Mouse (Mus musculus) heart, postnatal 14 days (tissue): ENCODE results near the gene Ryk. TPM values are rescaled to one million over a fixed set of nuclear protein-coding genes. Genes with fewer than 3 reads are reported as not detected.
A peak's percentile ranks its signal among the peaks of the same experiment; 100 is the strongest.
"Not testable (repeated sequence)": the region's sequence is repeated elsewhere in the genome, so short reads cannot be mapped to it uniquely, and the experiment has no call there.

Source experiments
- DNase-seq, 2 experiments: peaks; one replicate each; pipeline ENCODE4 v3.0.0; 2021 to 2022
- intact Hi-C: fragments of 180-260 bp; cut with DNase I; formaldehyde crosslinking; loops from one replicate; pipeline ENCODE4 v1.15.1; 2025
- total RNA-seq, 2 experiments: library from RNA; stranded (reverse); gene quantifications; 2 replicates each; pipeline ENCODE4 v1.2.3; 2021

The Ryk gene
- total RNA-seq, 2 experiments from 2014 or later = 40.2 to 42.6 TPM

DNA sequence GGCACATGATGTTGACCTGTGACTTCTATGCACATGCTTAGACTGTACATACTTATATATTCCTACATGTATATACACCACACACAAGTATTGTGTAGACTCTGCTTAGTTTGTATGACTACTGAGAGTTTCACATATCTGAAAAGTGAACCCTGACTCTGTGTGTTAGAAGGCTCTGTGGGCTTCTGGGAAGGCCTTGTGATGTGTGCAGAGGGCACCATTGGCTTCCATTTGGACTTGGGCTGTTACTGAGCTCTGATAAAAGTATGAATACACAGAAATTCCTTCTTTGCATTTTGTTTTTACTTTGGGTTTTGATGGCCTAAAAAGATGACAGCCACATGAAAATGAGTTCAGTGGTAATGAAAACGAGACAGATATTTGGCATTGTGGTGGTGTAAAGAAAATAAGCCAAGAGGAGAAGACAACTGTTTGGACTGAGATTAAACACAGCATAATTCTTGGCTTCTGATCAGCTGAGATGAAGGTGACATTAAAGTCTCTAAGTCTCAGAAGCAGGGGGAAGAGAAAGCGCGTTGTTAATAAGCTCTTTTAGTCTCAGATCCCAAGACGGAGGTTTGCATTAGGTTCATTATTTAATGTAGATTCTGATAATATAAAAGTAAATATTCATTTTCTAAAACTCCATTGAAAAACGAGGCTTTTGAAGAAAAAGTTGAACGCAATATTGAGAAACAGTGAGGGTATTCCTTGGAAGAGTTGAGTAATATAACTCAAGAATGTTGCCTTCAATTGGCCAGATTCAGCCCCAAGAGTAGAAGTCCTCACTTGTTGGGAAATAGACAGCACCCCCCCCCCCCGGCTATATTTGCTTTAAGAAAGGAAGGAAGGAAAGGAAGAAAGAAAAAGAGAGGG is 58.0 kb downstream of the Ryk start:
- intact Hi-C loops = no loop called here
- DNase-seq = no peak

- DNase-seq = no peak
- intact Hi-C loops = no loop called here
These were observed 58.7 kb downstream of the Ryk start for GRCm38 (mm10) chr9:102893356-102893870.

GRCm38 (mm10) chr9:102899916-102900315 is 65.2 kb downstream of the Ryk start:
- no peak for DNase-seq
- intact Hi-C loops = no loop called here

DNA sequence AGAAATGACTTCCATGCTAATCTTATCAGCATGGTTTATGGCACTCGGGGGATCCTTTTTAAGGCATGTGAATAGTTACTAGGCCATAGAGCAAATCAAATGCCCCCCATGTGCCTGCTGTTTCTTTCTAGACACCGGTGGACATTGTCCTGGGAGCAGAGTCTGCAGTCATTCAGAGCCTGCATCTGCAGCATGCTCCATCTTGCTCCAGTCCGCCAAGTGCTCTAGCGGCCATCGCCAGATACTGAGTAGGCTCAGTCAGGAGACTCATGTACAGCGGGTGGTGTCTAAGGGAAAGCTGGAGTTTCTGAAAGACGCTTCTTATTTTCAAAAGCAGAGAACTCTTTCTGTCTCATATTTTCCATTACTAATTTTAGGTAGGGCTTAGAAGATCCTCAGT is 67.6 kb downstream of the Ryk start:
- no peak for DNase-seq
- intact Hi-C loops = no loop called here

- no peak for DNase-seq
- intact Hi-C loops = no loop called here
These were observed 70.2 kb downstream of the Ryk start for GRCm38 (mm10) chr9:102904952-102905351.

DNA sequence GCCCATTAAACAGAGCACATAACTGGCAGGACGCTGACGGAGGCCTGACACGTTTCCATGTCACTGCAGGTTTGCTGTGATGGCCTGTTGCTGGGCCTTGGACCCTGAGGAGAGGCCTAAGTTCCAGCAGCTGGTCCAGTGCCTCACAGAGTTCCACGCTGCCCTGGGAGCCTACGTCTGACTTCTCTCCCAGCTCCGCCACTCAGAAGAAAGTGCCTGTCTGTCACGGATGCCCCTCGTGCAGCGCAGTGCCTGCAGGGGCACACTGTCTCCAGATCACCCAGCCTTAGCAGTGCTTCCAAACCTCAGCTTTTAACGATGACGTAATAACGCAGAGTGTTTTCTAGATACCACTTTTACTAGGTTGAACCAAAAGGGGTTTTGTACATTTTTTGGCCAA is 72.1 kb downstream of the Ryk start:
- intact Hi-C loops = no loop called here
- no peak for DNase-seq

DNA sequence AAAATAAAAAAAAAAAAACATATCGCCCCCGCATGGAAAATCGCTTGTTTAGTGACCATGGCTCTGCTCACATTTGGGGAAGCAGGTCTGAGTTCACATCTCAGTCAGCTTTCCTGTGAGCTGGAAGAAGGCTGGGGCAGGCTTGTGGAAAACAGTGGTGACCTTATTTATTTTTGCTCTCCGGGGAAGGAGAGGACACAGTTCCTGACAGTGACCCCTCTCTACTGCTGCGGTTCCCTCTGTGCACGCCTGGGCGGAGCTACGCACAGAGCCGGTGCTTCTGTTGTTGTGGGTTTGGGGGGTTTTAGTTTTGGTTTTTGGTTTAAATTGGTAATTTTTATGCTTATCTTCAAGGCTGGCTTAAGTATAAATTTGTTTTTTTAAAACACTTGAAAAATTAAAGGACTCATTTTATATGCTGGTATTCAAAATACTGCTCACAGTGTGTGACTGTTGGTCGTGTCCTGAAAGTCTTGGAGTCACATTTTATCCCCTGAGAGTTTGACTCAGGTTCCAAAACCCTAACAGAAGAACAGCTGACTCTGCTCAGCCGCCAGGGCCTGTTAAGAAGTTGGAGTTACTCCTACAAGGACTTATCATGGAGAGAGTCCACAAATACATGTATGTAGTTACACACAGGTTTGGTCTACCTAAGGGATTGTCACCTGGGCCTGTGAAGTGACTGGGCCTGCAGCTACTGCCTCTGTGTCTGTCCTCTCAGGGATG is 73.0 kb downstream of the Ryk start:
- intact Hi-C loops = no loop called here
- peak in 1 of 2 experiments; percentile 49 for DNase-seq

DNA sequence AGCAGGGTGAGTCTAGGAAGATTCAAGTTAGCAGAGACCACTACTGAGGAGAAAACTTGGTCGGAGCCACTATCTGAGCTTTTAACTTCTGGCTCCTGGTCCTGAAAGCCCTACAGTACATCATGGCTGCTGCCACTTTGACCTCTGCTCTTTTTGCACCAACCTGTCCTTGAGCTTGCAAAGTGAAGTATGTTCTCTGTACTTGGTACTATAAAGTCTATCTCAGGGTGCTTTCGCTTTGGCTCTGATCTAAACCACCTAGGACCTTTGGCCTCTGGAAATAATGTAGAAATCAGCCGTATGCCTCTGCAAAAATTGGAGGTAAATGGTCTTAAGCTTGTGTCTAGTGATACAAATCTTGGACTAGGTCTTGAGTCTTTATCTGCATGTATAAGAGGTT is 76.8 kb downstream of the Ryk start:
- intact Hi-C loops = loop anchor here (10.0 kb wide), 2 partner anchors 173 to 393 kb away; partner anchors contain the start of genes 1300017J02Rik and Topbp1
- no peak for DNase-seq

DNA sequence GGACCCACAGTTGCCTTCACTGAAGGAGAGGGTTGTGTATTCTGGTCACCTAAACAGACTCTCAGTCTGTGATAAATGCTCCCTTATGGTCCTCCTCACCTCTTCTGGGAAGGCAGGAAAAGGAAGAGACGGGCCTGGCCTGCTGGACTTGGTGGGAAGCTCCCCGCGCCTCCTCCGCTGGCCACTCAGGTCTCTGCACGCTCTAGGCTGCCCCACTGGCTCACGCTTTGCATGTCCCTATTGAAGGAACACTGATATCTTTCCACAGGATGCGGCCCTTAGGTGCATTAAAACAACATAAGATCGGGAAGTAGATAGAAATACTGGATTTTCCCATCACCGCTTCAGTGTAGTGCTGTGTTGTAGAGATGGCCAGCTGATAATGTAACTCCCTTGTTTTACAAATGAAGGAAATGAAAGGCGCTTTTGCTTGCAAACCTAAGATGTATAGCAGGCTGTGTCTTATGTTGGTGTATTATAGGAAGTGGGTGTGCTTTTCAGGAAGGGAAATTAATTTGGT is 77.9 kb downstream of the Ryk start:
- intact Hi-C loops = loop anchor here (10.0 kb wide), 2 partner anchors 172 to 392 kb away; partner anchors contain the start of genes 1300017J02Rik and Topbp1
- no peak for DNase-seq

- intact Hi-C loops = loop anchor here (10.0 kb wide), 2 partner anchors 171 to 391 kb away; partner anchors contain the start of genes 1300017J02Rik and Topbp1
- DNase-seq = not testable (repeated sequence)
These were observed 78.9 kb downstream of the Ryk start for GRCm38 (mm10) chr9:102913597-102913996.

- intact Hi-C loops = loop anchor here (10.0 kb wide), 2 partner anchors 170 to 390 kb away; partner anchors contain the start of genes 1300017J02Rik and Topbp1
- peak in 1 of 2 experiments; percentile 57 for DNase-seq
These were observed 79.9 kb downstream of the Ryk start for GRCm38 (mm10) chr9:102914583-102914982.

DNA sequence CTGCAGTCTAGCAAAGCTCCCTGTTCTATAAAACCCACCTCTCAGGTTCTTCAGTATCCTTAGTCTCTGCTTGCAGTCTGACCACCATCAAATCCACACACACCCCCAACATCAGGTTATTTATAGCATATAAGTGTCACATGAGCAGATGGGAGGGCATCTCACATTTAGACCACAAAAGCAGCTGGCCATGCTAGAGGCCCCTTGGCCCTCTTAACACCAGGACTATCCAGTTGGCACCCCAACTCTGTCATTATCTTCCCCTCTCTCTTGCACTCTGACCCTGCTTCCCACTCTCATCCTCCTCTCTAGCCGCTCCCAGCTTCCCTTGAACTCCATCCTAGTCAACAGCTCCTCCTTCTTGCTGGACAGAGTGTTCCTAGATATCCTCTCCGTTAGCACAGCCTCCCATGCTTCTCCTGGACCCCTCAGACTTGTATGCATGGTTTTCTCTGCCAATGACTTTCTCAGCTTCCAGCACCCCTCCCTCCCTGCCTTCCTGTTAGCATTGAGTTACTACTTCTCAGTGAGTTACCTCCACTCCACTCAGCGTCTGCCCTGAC is 80.7 kb downstream of the Ryk start:
- no peak for DNase-seq
- intact Hi-C loops = loop anchor here (10.0 kb wide), 2 partner anchors 169 to 389 kb away; partner anchors contain the start of genes 1300017J02Rik and Topbp1

DNA sequence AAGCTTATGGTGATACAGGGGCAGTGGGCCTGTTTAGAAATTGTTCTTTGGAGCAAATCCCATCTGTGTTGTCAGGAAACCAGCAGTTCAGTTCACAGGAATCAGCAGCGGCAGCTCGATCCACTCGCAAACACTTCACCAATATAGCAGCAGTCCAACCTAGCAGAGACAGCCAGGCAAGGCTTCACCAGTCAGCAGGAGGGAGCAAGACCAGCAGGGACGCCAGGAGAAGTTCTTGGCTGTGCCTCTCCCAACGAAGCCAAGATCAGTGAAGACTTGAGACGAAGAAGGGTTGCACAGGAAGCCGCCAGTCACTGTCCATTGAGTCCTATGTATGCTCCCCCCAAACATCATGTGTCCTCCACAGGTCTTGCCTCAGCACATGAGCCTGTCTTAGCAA is 81.4 kb downstream of the Ryk start:
- intact Hi-C loops = loop anchor here (10.0 kb wide), 2 partner anchors 169 to 389 kb away; partner anchors contain the start of genes 1300017J02Rik and Topbp1
- no peak for DNase-seq

DNA sequence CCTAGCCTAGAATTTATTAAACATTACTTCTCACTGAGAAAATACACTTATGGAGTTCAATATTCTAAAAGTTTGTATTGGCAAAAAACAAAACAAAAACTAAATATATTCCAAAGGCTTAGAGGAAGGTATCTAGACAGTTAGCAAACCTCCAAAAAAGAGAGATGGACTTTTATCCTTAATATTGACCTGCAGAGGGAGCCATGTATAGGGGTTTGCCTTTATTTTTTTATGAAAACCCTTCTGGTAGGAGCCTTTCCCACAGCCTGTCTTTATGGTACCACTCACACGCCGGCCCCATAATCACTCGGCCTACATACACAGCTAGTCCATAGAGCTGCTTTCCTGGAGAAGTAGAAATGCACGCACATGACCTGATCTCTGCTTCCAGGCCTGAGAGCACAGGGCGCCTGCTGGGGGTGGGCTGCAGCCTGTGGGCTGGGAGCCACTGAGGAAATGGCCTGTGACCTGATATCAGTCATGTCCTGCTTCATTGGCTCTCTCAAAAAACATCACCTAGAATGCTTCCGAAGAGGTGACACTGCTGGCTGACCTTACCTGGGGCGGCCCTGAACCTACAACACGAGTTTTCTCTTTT is 82.9 kb downstream of the Ryk start:
- no peak for DNase-seq
- intact Hi-C loops = loop anchor here (10.0 kb wide), 2 partner anchors 167 to 387 kb away; partner anchors contain the start of genes 1300017J02Rik and Topbp1

DNA sequence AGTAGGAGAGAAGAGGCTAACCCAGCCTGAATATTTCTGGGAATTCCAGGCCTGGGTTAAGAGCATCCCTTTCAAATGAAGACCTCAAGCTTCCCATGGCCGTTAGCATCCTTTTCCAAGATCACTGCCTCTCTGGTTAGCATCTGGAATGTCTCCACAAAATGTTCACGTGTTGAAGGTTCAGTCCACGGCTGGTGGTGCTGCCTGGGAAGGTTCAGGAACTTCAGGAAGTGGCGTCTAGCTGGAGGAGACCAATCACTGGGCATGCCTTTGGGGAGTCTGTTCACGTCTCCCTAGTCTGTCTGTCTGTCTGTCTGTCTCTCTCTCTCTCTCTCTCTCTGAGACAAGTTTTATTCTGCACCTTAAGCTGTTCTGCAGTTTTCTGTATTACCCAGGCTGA is 84.8 kb downstream of the Ryk start:
- DNase-seq = no peak
- intact Hi-C loops = loop anchor here (10.0 kb wide), 2 partner anchors 165 to 385 kb away; partner anchors contain the start of genes 1300017J02Rik and Topbp1

- no peak for DNase-seq
- intact Hi-C loops = no loop called here
These were observed 87.1 kb downstream of the Ryk start for GRCm38 (mm10) chr9:102921791-102922190.

DNA sequence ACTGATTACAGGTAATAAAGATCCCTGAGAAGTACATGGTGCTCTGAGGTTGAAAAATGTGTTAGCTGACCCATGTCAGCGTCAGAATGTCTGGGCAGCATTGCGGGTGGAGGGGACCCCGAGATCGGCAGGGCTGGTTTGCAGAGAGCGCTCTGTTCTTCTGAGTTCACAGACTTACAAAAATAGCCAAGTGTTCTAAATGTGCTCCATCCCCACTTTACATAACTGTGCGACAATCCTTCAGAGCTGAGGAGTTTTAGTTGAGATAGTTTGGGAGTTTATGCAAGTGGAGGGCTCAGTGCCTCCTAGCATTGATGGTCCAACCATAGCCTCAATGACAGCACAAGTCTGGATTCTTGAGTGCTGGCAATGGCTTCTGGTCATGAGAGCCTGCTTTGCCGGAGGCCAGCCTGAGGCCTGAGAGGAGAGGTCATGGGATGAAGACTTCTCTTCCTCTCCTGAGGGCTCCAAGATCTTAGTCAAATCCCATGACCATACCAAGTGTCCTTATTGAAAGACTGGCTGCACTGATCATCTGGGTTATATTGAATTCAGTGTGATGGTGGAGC is 88.2 kb downstream of the Ryk start:
- intact Hi-C loops = no loop called here
- no peak for DNase-seq

- no peak for DNase-seq
- intact Hi-C loops = no loop called here
These were observed 89.1 kb downstream of the Ryk start for GRCm38 (mm10) chr9:102923836-102924235.

DNA sequence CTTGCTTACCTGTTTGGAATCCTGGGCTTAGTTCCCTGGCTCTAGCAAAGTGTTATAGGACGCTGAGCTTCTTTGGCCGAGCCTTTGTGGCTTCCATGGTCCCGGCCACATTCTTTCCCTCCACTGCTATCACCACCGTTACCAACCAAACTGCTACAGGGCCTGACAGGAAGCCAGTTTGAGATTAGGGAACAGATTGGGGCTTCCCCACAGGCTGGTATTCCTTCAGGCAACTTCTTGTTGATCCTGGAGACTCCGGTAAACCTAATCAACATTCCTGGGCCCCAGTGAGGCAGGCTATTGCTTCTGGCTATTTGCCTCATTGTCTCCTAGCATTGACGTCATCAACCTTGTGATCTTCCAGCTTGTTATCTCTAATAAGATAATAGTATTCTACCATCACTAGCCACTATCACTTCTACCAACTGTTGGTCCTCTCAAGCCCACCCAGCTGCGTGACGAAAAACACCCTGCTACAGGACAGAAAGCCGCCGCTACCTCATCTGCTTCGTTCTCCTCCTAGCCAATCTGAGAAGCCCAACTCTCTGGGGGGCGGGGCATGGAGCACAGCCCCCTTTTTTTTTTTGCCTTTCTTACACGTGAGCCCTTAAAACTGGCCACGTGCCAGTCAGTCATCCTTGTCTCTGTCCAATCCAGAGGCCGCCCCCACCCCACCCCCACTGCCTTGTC is 90.1 kb downstream of the Ryk start:
- DNase-seq = no peak
- intact Hi-C loops = no loop called here
